Mouse (Mus musculus): ENCODE measurements around the gene Tacc3. TPM values are rescaled to one million over a fixed set of nuclear protein-coding genes. Genes with fewer than 3 reads are reported as not detected.

Gene Tacc3
- polyA plus RNA-seq, 1 experiment: 9.1 TPM

- no peak for DNase-seq (ENCODE audit: extremely low spot score in 1 of 2, low spot score in 1 of 2)
Measured at GRCm38 (mm10) chr5:33721541-33722265, 63.8 kb downstream of the Tacc3 start, which contains the start of gene Fgfr3. Gene Fgfr3, plus strand, starts transcription at chr5:33721674.

- no peak for DNase-seq (ENCODE audit: extremely low spot score in 1 of 2, low spot score in 1 of 2)
Measured at GRCm38 (mm10) chr5:33722266-33723018, 64.5 kb downstream of the Tacc3 start.

- DNase-seq (ENCODE audit: extremely low spot score in 1 of 2, low spot score in 1 of 2): no peak
Measured at GRCm38 (mm10) chr5:33723019-33723640, 65.2 kb downstream of the Tacc3 start.

DNA sequence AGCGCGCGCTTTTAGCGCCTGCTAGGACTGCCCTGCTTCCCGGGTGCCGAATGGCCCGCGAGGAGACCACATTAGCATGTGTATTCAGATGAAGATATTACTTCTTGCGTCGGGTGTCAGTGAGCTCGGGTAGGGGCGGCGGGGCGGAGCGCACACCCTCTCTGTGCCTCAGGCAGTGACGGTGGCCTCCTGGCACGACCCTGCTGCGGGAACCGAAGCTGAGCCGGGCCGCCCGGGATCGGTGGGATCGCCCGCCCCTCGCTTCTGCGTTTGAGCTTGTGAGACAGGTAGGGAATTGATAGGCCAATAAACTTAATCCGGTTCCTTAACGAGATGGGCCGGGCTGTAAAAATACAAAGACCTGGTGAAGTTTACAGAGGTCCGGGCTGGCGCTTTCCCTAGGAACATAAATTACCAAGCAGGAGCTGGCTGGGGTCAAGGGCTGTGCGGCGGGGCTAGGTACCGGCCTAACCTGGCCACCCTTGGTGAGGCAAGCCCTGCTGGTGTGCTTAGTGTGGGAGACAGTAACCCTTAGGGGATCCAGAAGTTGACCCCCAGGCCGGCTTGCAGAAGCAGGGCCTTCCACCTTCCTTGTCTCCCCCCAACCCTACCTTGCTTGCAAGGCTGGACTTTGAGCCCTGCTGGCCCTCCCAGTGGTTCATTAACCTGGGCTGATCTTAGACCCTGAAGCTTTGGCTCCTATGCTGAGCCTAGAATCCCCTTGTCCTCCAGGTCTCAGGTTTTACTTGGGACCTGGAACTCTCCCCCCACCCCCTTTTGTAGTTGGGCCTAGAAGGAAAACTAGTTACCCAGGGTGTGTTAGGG lies 65.9 kb downstream of the Tacc3 start:
- DNase-seq (ENCODE audit: extremely low spot score in 1 of 2, low spot score in 1 of 2): no peak

DNA sequence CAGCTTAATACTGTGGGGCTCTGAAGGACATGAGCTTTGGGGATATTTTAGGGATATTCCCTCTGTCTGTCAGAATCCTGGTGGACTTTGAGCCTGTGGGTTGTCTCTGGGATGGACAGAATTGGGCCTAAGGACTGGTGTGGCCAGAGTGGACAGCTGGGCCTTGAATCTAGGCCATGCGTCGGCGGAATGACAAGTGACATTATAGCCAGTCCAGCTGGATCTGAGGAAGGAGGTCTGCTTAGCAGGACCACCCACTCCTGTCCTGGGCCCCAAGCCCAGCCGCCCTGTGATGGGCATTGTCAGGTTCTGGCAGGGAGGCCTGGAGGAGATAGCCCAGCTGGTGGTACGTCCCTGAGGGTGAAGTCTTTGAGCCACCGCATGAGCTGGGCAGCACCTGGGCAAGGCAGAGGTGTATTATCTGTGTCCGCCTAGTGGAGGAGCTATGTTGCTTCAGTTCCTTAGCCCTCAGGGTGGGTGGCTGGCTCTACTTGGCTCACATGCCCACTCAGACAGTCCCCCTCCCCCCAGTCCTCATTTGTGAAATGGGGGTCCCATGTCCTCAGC lies 68.2 kb downstream of the Tacc3 start:
- DNase-seq (ENCODE audit: extremely low spot score in 1 of 2, low spot score in 1 of 2): no peak

GRCm38 (mm10) chr5:33726891-33727290 lies 69.0 kb downstream of the Tacc3 start:
- DNase-seq (ENCODE audit: extremely low spot score in 1 of 2, low spot score in 1 of 2): no peak

Other genes starting within 250 kb of the Tacc3 start
- gene Nkx1-1, start 224.2 kb upstream of the Tacc3 start, polyA plus RNA-seq (2012; rRNA removed): not detected in 2 replicates
- gene Fam53a, start 28.5 kb upstream of the Tacc3 start, polyA plus RNA-seq (2012; rRNA removed): 18.8 and 20.1 TPM in 2 replicates
- 0.61 and 0.72 TPM in 2 replicates for gene Gm9903, start 28.2 kb upstream of the Tacc3 start, polyA plus RNA-seq (2012; rRNA removed)
- 28.0 and 30.8 TPM in 2 replicates for gene Slbp, start 5.6 kb upstream of the Tacc3 start, polyA plus RNA-seq (2012; rRNA removed)
- 34.8 and 36.3 TPM in 2 replicates for gene Tmem129, start 288 bp downstream of the Tacc3 start, polyA plus RNA-seq (2012; rRNA removed)
- gene Fgfr3, start 63.5 kb downstream of the Tacc3 start, polyA plus RNA-seq (2012; rRNA removed): 120 and 135 TPM in 2 replicates
- 51.1 and 56.2 TPM in 2 replicates for gene Letm1, start 124.7 kb downstream of the Tacc3 start, polyA plus RNA-seq (2012; rRNA removed)
- 45.4 and 46.9 TPM in 2 replicates for gene Nsd2, start 162.6 kb downstream of the Tacc3 start, polyA plus RNA-seq (2012; rRNA removed)